Mouse (Mus musculus) frontal cortex, postnatal 25 days (tissue): ENCODE data around the gene Ppp3ca.

Experiments used
- DNase-seq, 2 experiments: peaks; one replicate each; pipeline ENCODE4 v3.0.0; 2022; ENCODE audit warnings: low spot score in 2 of 2

The Ppp3ca gene

GRCm38 (mm10) chr3:136812791-136813190 lies 142.9 kb downstream of the Ppp3ca start:
- no peak for DNase-seq

GRCm38 (mm10) chr3:136813886-136814285 lies 144.0 kb downstream of the Ppp3ca start:
- no peak for DNase-seq

GRCm38 (mm10) chr3:136814916-136815315 lies 145.0 kb downstream of the Ppp3ca start:
- no peak for DNase-seq

- DNase-seq = no peak
These were observed 146.4 kb downstream of the Ppp3ca start for GRCm38 (mm10) chr3:136816319-136816718.

- no peak for DNase-seq
These were observed 149.1 kb downstream of the Ppp3ca start for GRCm38 (mm10) chr3:136818997-136819396.

- DNase-seq = no peak
These were observed 151.1 kb downstream of the Ppp3ca start for GRCm38 (mm10) chr3:136821039-136821438.

GRCm38 (mm10) chr3:136821993-136822392 lies 152.1 kb downstream of the Ppp3ca start:
- no peak for DNase-seq

GRCm38 (mm10) chr3:136822431-136822830 lies 152.5 kb downstream of the Ppp3ca start:
- no peak for DNase-seq

GRCm38 (mm10) chr3:136828451-136828850 lies 158.5 kb downstream of the Ppp3ca start:
- no peak for DNase-seq

- DNase-seq = no peak
These were observed 159.2 kb downstream of the Ppp3ca start for GRCm38 (mm10) chr3:136829109-136829508.

GRCm38 (mm10) chr3:136830687-136831220 lies 160.8 kb downstream of the Ppp3ca start:
- DNase-seq = no peak

GRCm38 (mm10) chr3:136833003-136833745 lies 163.2 kb downstream of the Ppp3ca start:
- DNase-seq = no peak

GRCm38 (mm10) chr3:136833893-136834292 lies 164.0 kb downstream of the Ppp3ca start:
- DNase-seq = no peak

- DNase-seq = no peak
These were observed 165.9 kb downstream of the Ppp3ca start for GRCm38 (mm10) chr3:136835851-136836250.

- no peak for DNase-seq
These were observed 166.6 kb downstream of the Ppp3ca start for GRCm38 (mm10) chr3:136836319-136837193.

GRCm38 (mm10) chr3:136837589-136837988 lies 167.7 kb downstream of the Ppp3ca start:
- DNase-seq = no peak

- no peak for DNase-seq
These were observed 171.4 kb downstream of the Ppp3ca start for GRCm38 (mm10) chr3:136841282-136841681.

GRCm38 (mm10) chr3:136842384-136842783 lies 172.5 kb downstream of the Ppp3ca start:
- no peak for DNase-seq

- DNase-seq = no peak
These were observed 174.0 kb downstream of the Ppp3ca start for GRCm38 (mm10) chr3:136843811-136844491.

- DNase-seq = no peak
These were observed 179.1 kb downstream of the Ppp3ca start for GRCm38 (mm10) chr3:136849035-136849434.

GRCm38 (mm10) chr3:136852921-136853320 lies 183.0 kb downstream of the Ppp3ca start:
- no peak for DNase-seq

GRCm38 (mm10) chr3:136853596-136853995 lies 183.7 kb downstream of the Ppp3ca start:
- no peak for DNase-seq
